Mouse (Mus musculus): ENCODE results near the gene Bmpr1b. TPM values are rescaled to one million over a fixed set of nuclear protein-coding genes. Genes with fewer than 3 reads are reported as not detected.

The Bmpr1b gene
- polyA plus RNA-seq, 1 experiment from 2014 or later: not detected

GRCm38 (mm10) chr3:142043006-142043405 is 126.2 kb downstream of the Bmpr1b start:
- TF ChIP-seq CTCF (IDR thresholded peaks at IDR 0.05; ENCODE audit: low read depth): no peak
- TF ChIP-seq EP300 (IDR thresholded peaks at IDR 0.05; ENCODE audit: low read depth): no peak
- Histone ChIP-seq H3K9ac (replicated peaks) (no peak overlapping the region), H3K27ac (ENCODE audit: low read depth) (no peak overlapping the region), H3K4me2 (ENCODE audit: low read depth, low read length) (no peak overlapping the region), H3K27me3 (ENCODE audit: insufficient read depth, low read length) (no peaks in the 10 kb centered on the region), H3K9me3 (ENCODE audit: low read length) (no peaks in the 10 kb centered on the region), H3K4me1 (ENCODE audit: insufficient read depth) (no peaks in the 10 kb centered on the region), H3K4me3 (ENCODE audit: low read depth, low read length) (no peak overlapping the region), H3K36me3 (replicated peaks; ENCODE audit: insufficient read depth, low read length) (no peaks in the 10 kb centered on the region)
- ATAC-seq (no peak), DNase-seq (no peak)
- WGBS (ENCODE audit: insufficient replicate concordance): 77% methylated on average over 5 of the region's 5 CpGs

- WGBS (ENCODE audit: insufficient replicate concordance): 74% methylated on average over 5 of the region's 5 CpGs
These were observed 128.9 kb downstream of the Bmpr1b start for GRCm38 (mm10) chr3:142040345-142040744.

GRCm38 (mm10) chr3:142034160-142034559 is 135.1 kb downstream of the Bmpr1b start:
- Histone ChIP-seq H3K9me3 (ENCODE audit: low read length) (no peaks in the 10 kb centered on the region), H3K9ac (replicated peaks) (no peak overlapping the region), H3K27me3 (ENCODE audit: insufficient read depth, low read length) (no peaks in the 10 kb centered on the region), H3K4me2 (ENCODE audit: low read depth, low read length) (no peak overlapping the region), H3K4me3 (ENCODE audit: low read depth, low read length) (no peak overlapping the region), H3K4me1 (ENCODE audit: insufficient read depth) (no peaks in the 10 kb centered on the region), H3K36me3 (replicated peaks; ENCODE audit: insufficient read depth, low read length) (no peaks in the 10 kb centered on the region), H3K27ac (ENCODE audit: low read depth) (no peak overlapping the region)
- WGBS (ENCODE audit: insufficient replicate concordance): 72% methylated on average over 4 of the region's 4 CpGs
- ATAC-seq (no peak), DNase-seq (no peak)
- no peak for TF ChIP-seq CTCF (IDR thresholded peaks at IDR 0.05; ENCODE audit: low read depth)
- TF ChIP-seq EP300 (IDR thresholded peaks at IDR 0.05; ENCODE audit: low read depth): no peak

More at GRCm38 (mm10) chr3:142040345-142040744, 128.9 kb downstream of the Bmpr1b start:
- H3K36me3 ChIP-seq (replicated peaks; ENCODE audit: insufficient read depth, low read length): no peaks in the 10 kb centered on the region
- no peak overlapping the region for H3K4me3 ChIP-seq (ENCODE audit: low read depth, low read length)
- TF ChIP-seq CTCF (IDR thresholded peaks at IDR 0.05; ENCODE audit: low read depth) (no peak), EP300 (IDR thresholded peaks at IDR 0.05; ENCODE audit: low read depth) (no peak)
- no peaks in the 10 kb centered on the region for H3K9me3 ChIP-seq (ENCODE audit: low read length)
- no peaks in the 10 kb centered on the region for H3K27me3 ChIP-seq (ENCODE audit: insufficient read depth, low read length)
- H3K27ac ChIP-seq (ENCODE audit: low read depth): no peak overlapping the region
- no peak overlapping the region for H3K9ac ChIP-seq (replicated peaks)
- H3K4me1 ChIP-seq (ENCODE audit: insufficient read depth): no peaks in the 10 kb centered on the region
- H3K4me2 ChIP-seq (ENCODE audit: low read depth, low read length): no peak overlapping the region
- no peak for DNase-seq
- no peak for ATAC-seq

- Histone ChIP-seq H3K4me3 (ENCODE audit: low read depth, low read length) (no peak overlapping the region), H3K9ac (replicated peaks) (no peak overlapping the region), H3K27ac (ENCODE audit: low read depth) (no peak overlapping the region), H3K4me1 (ENCODE audit: insufficient read depth) (no peaks in the 10 kb centered on the region), H3K27me3 (ENCODE audit: insufficient read depth, low read length) (no peaks in the 10 kb centered on the region), H3K36me3 (replicated peaks; ENCODE audit: insufficient read depth, low read length) (no peaks in the 10 kb centered on the region), H3K4me2 (ENCODE audit: low read depth, low read length) (no peak overlapping the region), H3K9me3 (ENCODE audit: low read length) (no peaks in the 10 kb centered on the region)
- TF ChIP-seq CTCF (IDR thresholded peaks at IDR 0.05; ENCODE audit: low read depth): no peak
- no peak for TF ChIP-seq EP300 (IDR thresholded peaks at IDR 0.05; ENCODE audit: low read depth)
- DNase-seq (no peak), ATAC-seq (no peak)
- WGBS (ENCODE audit: insufficient replicate concordance): 82% methylated on average over 7 of the region's 7 CpGs
These were observed 149.5 kb downstream of the Bmpr1b start for GRCm38 (mm10) chr3:142019716-142020115.

GRCm38 (mm10) chr3:141984548-141984947 is 184.7 kb downstream of the Bmpr1b start:
- no peak for ATAC-seq
- WGBS (ENCODE audit: insufficient replicate concordance): 71% methylated on average over 7 of the region's 7 CpGs
- Histone ChIP-seq H3K4me1 (ENCODE audit: insufficient read depth) (no peaks in the 10 kb centered on the region), H3K36me3 (replicated peaks; ENCODE audit: insufficient read depth, low read length) (no peaks in the 10 kb centered on the region), H3K9me3 (ENCODE audit: low read length) (no peaks in the 10 kb centered on the region), H3K27ac (ENCODE audit: low read depth) (no peak overlapping the region), H3K4me3 (ENCODE audit: low read depth, low read length) (no peak overlapping the region), H3K4me2 (ENCODE audit: low read depth, low read length) (no peak overlapping the region), H3K9ac (replicated peaks) (no peak overlapping the region), H3K27me3 (ENCODE audit: insufficient read depth, low read length) (no peaks in the 10 kb centered on the region)
- no peak for DNase-seq
- no peak for TF ChIP-seq EP300 (IDR thresholded peaks at IDR 0.05; ENCODE audit: low read depth)
- TF ChIP-seq CTCF (IDR thresholded peaks at IDR 0.05; ENCODE audit: low read depth): no peak

- ATAC-seq: no peak
- 77% methylated on average over 24 of the region's 24 CpGs for WGBS (ENCODE audit: insufficient replicate concordance)
- no peak for DNase-seq
- Histone ChIP-seq H3K36me3 (replicated peaks; ENCODE audit: insufficient read depth, low read length) (no peaks in the 10 kb centered on the region), H3K9me3 (ENCODE audit: low read length) (no peaks in the 10 kb centered on the region), H3K27me3 (ENCODE audit: insufficient read depth, low read length) (no peaks in the 10 kb centered on the region), H3K4me2 (ENCODE audit: low read depth, low read length) (no peak overlapping the region), H3K4me3 (ENCODE audit: low read depth, low read length) (no peak overlapping the region), H3K9ac (replicated peaks) (no peak overlapping the region), H3K4me1 (ENCODE audit: insufficient read depth) (no peaks in the 10 kb centered on the region), H3K27ac (ENCODE audit: low read depth) (no peak overlapping the region)
- no peak for TF ChIP-seq CTCF (IDR thresholded peaks at IDR 0.05; ENCODE audit: low read depth)
- TF ChIP-seq EP300 (IDR thresholded peaks at IDR 0.05; ENCODE audit: low read depth): no peak
These were observed 187.4 kb downstream of the Bmpr1b start for GRCm38 (mm10) chr3:141981613-141982432.
